Mouse (Mus musculus) hindbrain, postnatal 0 days (tissue): ENCODE data around the gene Afdn. TPM values are rescaled to one million over a fixed set of nuclear protein-coding genes. Genes with fewer than 3 reads are reported as not detected.
"Not testable (repeated sequence)": the region's sequence is repeated elsewhere in the genome, so short reads cannot be mapped to it uniquely, and the experiment has no call there.

ENCODE experiments used
- ATAC-seq: fragments of 200-750 bp; cut with Nextera tagmentation; 2 replicates; pipeline ENCODE4 v1.8.0; 2017; ENCODE audit warnings: mild to moderate bottlenecking, moderate TSS enrichment, moderate library complexity
- DNase-seq: peaks from one replicate; pipeline ENCODE4 v3.0.0-alpha.2; 2015; ENCODE audit warnings: low spot score
- H3K27ac ChIP-seq: fragments of 300-500 bp; sonication (generic); 2 replicates; pipeline ENCODE4 v1.5.1; 2014; ENCODE audit warnings: mild to moderate bottlenecking
- H3K27me3 ChIP-seq: fragments of 300-500 bp; sonication (generic); 2 replicates; pipeline ENCODE4 v1.6.1; 2014; ENCODE audit warnings: low read length, mixed read lengths; ENCODE audit not compliant: insufficient read depth
- H3K36me3 ChIP-seq: fragments of 300-500 bp; sonication (generic); 2 replicates; pipeline ENCODE4 v1.6.1; 2014; ENCODE audit warnings: low read length, mixed read lengths; ENCODE audit not compliant: insufficient read depth
- H3K4me1 ChIP-seq: fragments of 300-500 bp; sonication (generic); 2 replicates; pipeline ENCODE4 v1.6.1; 2014; ENCODE audit warnings: antibody characterized with exemption, low read length, mixed read lengths; ENCODE audit not compliant: insufficient read depth
- H3K4me2 ChIP-seq: fragments of 300-500 bp; sonication (generic); 2 replicates; pipeline ENCODE4 v1.6.1; 2014; ENCODE audit warnings: low read depth, mild to moderate bottlenecking, low read length, moderate library complexity, mixed read lengths
- H3K4me3 ChIP-seq: fragments of 300-500 bp; sonication (generic); 2 replicates; pipeline ENCODE4 v1.5.1; 2014; ENCODE audit warnings: low read length
- H3K9ac ChIP-seq: fragments of 300-500 bp; sonication (generic); replicated peaks from 2 replicates; pipeline ENCODE4 v1.6.1; 2014; ENCODE audit warnings: mild to moderate bottlenecking, low read length, moderate library complexity, mixed read lengths
- H3K9me3 ChIP-seq: fragments of 300-500 bp; sonication (generic); 2 replicates; pipeline ENCODE4 v1.6.1; 2016; ENCODE audit warnings: low read length, mixed read lengths
- CTCF ChIP-seq: IDR thresholded peaks from 2 replicates; pipeline ENCODE4 v1.5.1; 2016; ENCODE audit warnings: antibody characterized with exemption, control low read depth, low read depth
- WGBS: fragments of 180-500 bp; shearing (Covaris S2); extraction: QIAGEN DNeasy Blood & Tissue Kit; methylation state at CpG from one replicate; pipeline ENCODE4 v1.1.7; 2014; 5-methylcytosine and 5-hydroxymethylcytosine counted together
- polyA plus RNA-seq: library from polyadenylated mRNA; unstranded; fragments of >200 nt; fragmentation: Nextera tagmentation; extraction: Ambion mirVana; gene quantifications from 2 replicates; pipeline ENCODE4 v1.2.1, GENCODE M21; 2015
- total RNA-seq: library from RNA; depleted of rRNA; stranded (reverse); fragments of >200 nt; gene quantifications from 2 replicates; pipeline ENCODE4 v1.2.3, GENCODE M21; 2014

Afdn gene
- total and polyA plus RNA-seq, 2 experiments from 2014 or later = 78.9 to 127 TPM

DNA sequence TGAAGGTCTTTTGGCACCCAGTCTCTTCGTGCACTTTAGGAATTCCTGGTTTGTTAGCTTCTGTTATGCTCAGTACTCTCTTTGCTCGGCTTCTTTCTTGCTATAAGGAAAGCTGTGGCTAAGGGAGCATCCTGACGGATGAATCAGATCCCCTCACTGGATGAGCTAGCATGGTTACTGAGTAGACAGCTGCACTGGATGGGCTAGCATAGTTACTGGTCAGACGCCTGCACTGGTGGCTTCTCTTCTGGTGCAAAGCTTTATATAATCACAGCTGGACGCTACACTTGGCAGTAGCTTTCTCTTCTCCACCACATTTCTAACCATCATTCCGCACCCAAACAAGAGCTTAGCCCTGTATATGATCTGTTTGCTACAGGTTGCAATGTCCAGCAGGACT lies 5.4 kb upstream of the Afdn start:
- Histone ChIP-seq H3K27ac (no peak overlapping the region), H3K4me2 (no peak overlapping the region), H3K27me3 (no peaks in the 10 kb centered on the region), H3K4me1 (no peaks in the 10 kb centered on the region), H3K9me3 (no peaks in the 10 kb centered on the region), H3K4me3 (no peak overlapping the region), H3K9ac (no peak overlapping the region), H3K36me3 (no peaks in the 10 kb centered on the region)
- DNase-seq (no peak), ATAC-seq (no peak)
- 66% methylated on average over 6 of the region's 6 CpGs for WGBS
- no peak for TF ChIP-seq CTCF

GRCm38 (mm10) chr17:13758586-13758985 lies 1.8 kb upstream of the Afdn start:
- 54% methylated on average over 7 of the region's 7 CpGs for WGBS
- peak overlapping the region; percentile 87 for H3K4me2 ChIP-seq
- DNase-seq (no peak), ATAC-seq (no peak)
- H3K27ac ChIP-seq = peak overlapping the region; percentile 98
- peak overlapping the region; percentile 97 for H3K9ac ChIP-seq
- H3K36me3 ChIP-seq = no peaks in the 10 kb centered on the region
- TF ChIP-seq CTCF = no peak
- H3K27me3 ChIP-seq = no peaks in the 10 kb centered on the region
- H3K4me3 ChIP-seq = peak overlapping the region; percentile 95
- H3K4me1 ChIP-seq = no peaks in the 10 kb centered on the region
- H3K9me3 ChIP-seq = no peaks in the 10 kb centered on the region

- peak overlapping the region; percentile 98 for H3K27ac ChIP-seq
- no peaks in the 10 kb centered on the region for H3K27me3 ChIP-seq
- TF ChIP-seq CTCF = no peak
- 4% methylated on average over 13 of the region's 13 CpGs for WGBS
- peak; percentile 57 for ATAC-seq
- H3K9me3 ChIP-seq = no peaks in the 10 kb centered on the region
- peak overlapping the region; percentile 95 for H3K4me3 ChIP-seq
- peak overlapping the region; percentile 97 for H3K9ac ChIP-seq
- no peaks in the 10 kb centered on the region for H3K36me3 ChIP-seq
- no peaks in the 10 kb centered on the region for H3K4me1 ChIP-seq
- peak; percentile 72 for DNase-seq
- peak overlapping the region; percentile 87 for H3K4me2 ChIP-seq
These were observed 1.0 kb upstream of the Afdn start for GRCm38 (mm10) chr17:13759156-13759852.

DNA sequence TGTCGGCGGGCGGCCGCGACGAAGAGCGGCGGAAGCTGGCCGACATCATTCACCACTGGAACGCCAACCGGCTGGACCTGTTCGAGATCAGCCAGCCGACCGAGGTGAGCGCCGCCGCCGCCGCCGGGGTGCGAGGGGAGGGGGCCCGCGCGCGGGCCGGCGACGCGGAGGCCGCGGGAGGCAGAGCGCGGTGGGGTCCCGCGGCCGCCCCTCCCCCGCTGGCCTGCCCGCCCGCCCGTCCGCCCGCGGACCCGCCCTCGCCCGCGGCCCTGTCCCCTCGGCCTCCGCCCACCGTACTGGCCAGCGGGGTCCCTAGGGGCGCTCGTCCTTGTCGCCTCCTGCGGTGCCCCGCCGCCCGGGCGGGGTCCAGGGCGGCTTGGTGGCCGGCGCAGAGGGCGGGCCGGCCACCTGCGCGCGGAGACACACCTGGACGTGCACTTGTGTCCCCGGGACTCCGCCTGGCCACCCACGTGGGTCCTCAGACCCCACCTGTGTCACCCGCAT lies 388 bp downstream of the Afdn start:
- H3K4me2 ChIP-seq = peak overlapping the region; percentile 87
- DNase-seq = peak; percentile 47
- H3K9ac ChIP-seq = peak overlapping the region; percentile 97
- peak overlapping the region; percentile 98 for H3K27ac ChIP-seq
- peak overlapping the region; percentile 95 for H3K4me3 ChIP-seq
- H3K36me3 ChIP-seq = no peaks in the 10 kb centered on the region
- H3K27me3 ChIP-seq = no peaks in the 10 kb centered on the region
- TF ChIP-seq CTCF = no peak
- no peaks in the 10 kb centered on the region for H3K4me1 ChIP-seq
- WGBS = 6% methylated on average over 35 of the region's 72 CpGs
- ATAC-seq = peak; percentile 30
- no peaks in the 10 kb centered on the region for H3K9me3 ChIP-seq

GRCm38 (mm10) chr17:13761179-13761913 lies 1.0 kb downstream of the Afdn start, which contains the start of gene Tcte2:
Gene Tcte2 (minus strand): TSS chr17:13761825.
- peak within 1 kb of the TSS; percentile 97 for H3K9ac ChIP-seq
- under 1% methylated on average over 71 of the region's 74 CpGs for WGBS
- peak; percentile 25 for ATAC-seq
- TF ChIP-seq CTCF = no peak
- H3K27me3 ChIP-seq = no peaks in the 10 kb centered on the region
- peak; percentile 72 for DNase-seq
- H3K4me3 ChIP-seq = peak within 1 kb of the TSS; percentile 95
- H3K27ac ChIP-seq = peak within 1 kb of the TSS; percentile 98
- no peaks in the 10 kb centered on the region for H3K9me3 ChIP-seq
- H3K4me2 ChIP-seq = peak within 1 kb of the TSS; percentile 87
- H3K4me1 ChIP-seq = no peaks in the 10 kb centered on the region
- no peaks in the 10 kb centered on the region for H3K36me3 ChIP-seq

- H3K9me3 ChIP-seq = no peaks in the 10 kb centered on the region
- no peak for TF ChIP-seq CTCF
- ATAC-seq (no peak), DNase-seq (no peak)
- 64% methylated on average over 1 of the region's 1 CpGs for WGBS
- H3K9ac ChIP-seq = no peak overlapping the region
- H3K4me1 ChIP-seq = no peaks in the 10 kb centered on the region
- no peak overlapping the region for H3K4me2 ChIP-seq
- no peaks in the 10 kb centered on the region for H3K36me3 ChIP-seq
- H3K27me3 ChIP-seq = no peaks in the 10 kb centered on the region
- H3K4me3 ChIP-seq = no peak overlapping the region
- H3K27ac ChIP-seq = no peak overlapping the region
These were observed 3.5 kb downstream of the Afdn start for GRCm38 (mm10) chr17:13763819-13764218.

GRCm38 (mm10) chr17:13764911-13765310 lies 4.6 kb downstream of the Afdn start:
- H3K9ac ChIP-seq, H3K27me3 ChIP-seq, H3K9me3 ChIP-seq, H3K36me3 ChIP-seq, H3K4me3 ChIP-seq, ATAC-seq, H3K4me1 ChIP-seq, H3K27ac ChIP-seq, H3K4me2 ChIP-seq: not testable (repeated sequence)
- DNase-seq = peak; percentile 46
- 65% methylated on average over 2 of the region's 2 CpGs for whole genome bisulfite sequencing
